Mouse (Mus musculus) stomach, embryonic 16.5 days (tissue): ENCODE measurements around the gene Gna14. TPM values are rescaled to one million over a fixed set of nuclear protein-coding genes. Genes with fewer than 3 reads are reported as not detected.

Source experiments
- ATAC-seq: fragments of 200-750 bp; cut with Nextera tagmentation; 2 replicates; pipeline ENCODE4 v1.8.0; 2017; ENCODE audit warnings: moderate number of reproducible peaks, moderate TSS enrichment; ENCODE audit not compliant: insufficient read depth, low FRiP score
- H3K27ac ChIP-seq: fragments of 300-500 bp; sonication (generic); 2 replicates; pipeline ENCODE4 v1.5.1; 2014; ENCODE audit warnings: low read length
- H3K27me3 ChIP-seq: fragments of 300-500 bp; sonication (generic); 2 replicates; pipeline ENCODE4 v1.6.1; 2014; ENCODE audit warnings: low read length, control low read depth, mixed read lengths; ENCODE audit not compliant: control insufficient read depth, insufficient read depth
- H3K36me3 ChIP-seq: fragments of 300-500 bp; sonication (generic); 2 replicates; pipeline ENCODE4 v1.6.1; 2014; ENCODE audit warnings: low read length; ENCODE audit not compliant: control insufficient read depth, insufficient read depth
- H3K4me1 ChIP-seq: fragments of 300-500 bp; sonication (generic); 2 replicates; pipeline ENCODE4 v1.6.1; 2014; ENCODE audit warnings: low read length, control low read depth, mixed read lengths; ENCODE audit not compliant: control insufficient read depth, insufficient read depth
- H3K4me2 ChIP-seq: fragments of 300-500 bp; sonication (generic); 2 replicates; pipeline ENCODE4 v1.6.1; 2014; ENCODE audit warnings: low read depth, low read length, mixed read lengths
- H3K4me3 ChIP-seq: fragments of 300-500 bp; sonication (generic); replicated peaks from 2 replicates; pipeline ENCODE4 v1.5.1; 2014; ENCODE audit warnings: mild to moderate bottlenecking, low read length
- H3K9ac ChIP-seq: fragments of 300-500 bp; sonication (generic); 2 replicates; pipeline ENCODE4 v1.6.1; 2014; ENCODE audit warnings: low read length
- H3K9me3 ChIP-seq: fragments of 300-500 bp; sonication (generic); replicated peaks from 2 replicates; pipeline ENCODE4 v1.6.1; 2016; ENCODE audit warnings: low read length, control low read depth; ENCODE audit not compliant: control insufficient read depth
- WGBS: fragments of 180-500 bp; shearing (Covaris S2); extraction: QIAGEN DNeasy Blood & Tissue Kit; methylation state at CpG from one replicate; pipeline ENCODE4 v1.1.7; 2014; 5-methylcytosine and 5-hydroxymethylcytosine counted together
- polyA plus RNA-seq: library from polyadenylated mRNA; unstranded; fragments of >200 nt; fragmentation: Nextera tagmentation; extraction: Ambion mirVana; gene quantifications from 2 replicates; pipeline ENCODE4 v1.2.1, GENCODE M21; 2015

Gna14 gene
- polyA plus RNA-seq, 1 experiment from 2014 or later: 13.7 TPM

DNA sequence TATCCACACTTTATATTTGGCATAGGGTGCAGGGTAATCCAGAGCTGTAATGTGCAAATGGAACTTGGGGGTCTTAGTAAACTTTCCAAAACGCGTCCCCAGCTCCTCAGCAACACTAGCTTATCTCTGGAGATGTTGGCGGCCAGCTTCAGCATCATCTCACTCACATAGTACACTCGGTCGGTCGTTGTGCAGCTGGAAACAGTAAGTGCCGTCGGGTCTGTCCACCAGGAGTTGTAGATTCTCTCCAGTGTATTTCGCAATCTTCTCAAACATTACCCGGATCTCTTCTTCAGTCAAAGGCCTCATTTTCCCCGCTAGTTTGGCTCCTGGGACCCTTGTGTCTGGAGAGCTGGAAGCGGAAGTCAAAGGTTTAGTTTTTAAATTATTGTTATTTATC is 55.2 kb downstream of the Gna14 start:
- Histone ChIP-seq H3K27ac (no peak overlapping the region), H3K9me3 (no peaks in the 10 kb centered on the region), H3K36me3 (no peaks in the 10 kb centered on the region), H3K4me3 (no peak overlapping the region), H3K27me3 (no peaks in the 10 kb centered on the region), H3K4me2 (no peak overlapping the region), H3K4me1 (no peaks in the 10 kb centered on the region), H3K9ac (no peak overlapping the region)
- no peak for ATAC-seq
- WGBS: 69% methylated on average over 12 of the region's 12 CpGs

DNA sequence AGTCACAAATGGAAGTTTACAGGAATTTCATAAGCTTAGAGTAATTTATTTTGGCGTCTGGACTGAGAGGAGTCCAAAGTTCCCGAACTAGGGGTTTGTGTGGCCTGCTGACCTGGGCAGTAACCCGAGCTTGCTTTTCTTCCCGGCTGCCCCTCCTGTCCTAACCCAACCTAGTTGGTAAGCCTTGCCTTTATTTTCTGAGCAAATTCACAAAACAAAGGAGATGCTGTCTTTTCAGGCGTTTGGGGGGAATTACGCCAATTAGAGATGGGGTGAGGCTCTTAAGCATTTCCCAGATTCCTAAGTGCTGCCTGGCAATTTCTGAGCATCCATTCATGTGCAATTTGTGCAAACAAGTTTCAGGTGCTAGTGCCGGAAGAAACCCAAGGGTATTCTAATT is 55.9 kb downstream of the Gna14 start:
- no peak overlapping the region for H3K4me2 ChIP-seq
- no peaks in the 10 kb centered on the region for H3K4me1 ChIP-seq
- 38% methylated on average over 7 of the region's 7 CpGs for WGBS
- H3K9me3 ChIP-seq: no peaks in the 10 kb centered on the region
- H3K4me3 ChIP-seq: no peak overlapping the region
- H3K36me3 ChIP-seq: no peaks in the 10 kb centered on the region
- no peak overlapping the region for H3K9ac ChIP-seq
- H3K27ac ChIP-seq: no peak overlapping the region
- H3K27me3 ChIP-seq: no peaks in the 10 kb centered on the region
- no peak for ATAC-seq

DNA sequence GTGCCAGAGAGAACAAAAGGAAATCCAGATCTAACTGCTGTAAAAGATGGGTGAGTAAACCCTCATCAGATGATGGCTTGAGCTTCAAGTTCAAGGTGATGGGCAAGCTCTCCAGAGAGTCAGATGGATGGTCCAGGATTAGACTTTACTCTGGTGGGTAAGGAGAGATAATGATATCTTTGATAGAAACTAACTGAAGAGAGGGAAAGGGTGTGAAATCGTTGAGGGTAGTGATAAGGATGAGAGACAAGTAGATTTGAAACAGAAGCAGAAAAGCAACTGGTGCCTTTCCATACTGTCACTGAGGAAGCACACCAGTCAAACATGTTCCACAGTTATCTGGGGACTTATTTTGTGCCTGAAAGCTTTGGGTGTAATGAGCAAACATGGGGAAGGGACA is 56.9 kb downstream of the Gna14 start:
- Histone ChIP-seq H3K4me3 (no peak overlapping the region), H3K9ac (no peak overlapping the region), H3K27me3 (no peaks in the 10 kb centered on the region), H3K4me1 (no peaks in the 10 kb centered on the region), H3K36me3 (no peaks in the 10 kb centered on the region), H3K4me2 (no peak overlapping the region), H3K27ac (no peak overlapping the region), H3K9me3 (no peaks in the 10 kb centered on the region)
- ATAC-seq: no peak
- WGBS: 82% methylated on average over 1 of the region's 1 CpGs

DNA sequence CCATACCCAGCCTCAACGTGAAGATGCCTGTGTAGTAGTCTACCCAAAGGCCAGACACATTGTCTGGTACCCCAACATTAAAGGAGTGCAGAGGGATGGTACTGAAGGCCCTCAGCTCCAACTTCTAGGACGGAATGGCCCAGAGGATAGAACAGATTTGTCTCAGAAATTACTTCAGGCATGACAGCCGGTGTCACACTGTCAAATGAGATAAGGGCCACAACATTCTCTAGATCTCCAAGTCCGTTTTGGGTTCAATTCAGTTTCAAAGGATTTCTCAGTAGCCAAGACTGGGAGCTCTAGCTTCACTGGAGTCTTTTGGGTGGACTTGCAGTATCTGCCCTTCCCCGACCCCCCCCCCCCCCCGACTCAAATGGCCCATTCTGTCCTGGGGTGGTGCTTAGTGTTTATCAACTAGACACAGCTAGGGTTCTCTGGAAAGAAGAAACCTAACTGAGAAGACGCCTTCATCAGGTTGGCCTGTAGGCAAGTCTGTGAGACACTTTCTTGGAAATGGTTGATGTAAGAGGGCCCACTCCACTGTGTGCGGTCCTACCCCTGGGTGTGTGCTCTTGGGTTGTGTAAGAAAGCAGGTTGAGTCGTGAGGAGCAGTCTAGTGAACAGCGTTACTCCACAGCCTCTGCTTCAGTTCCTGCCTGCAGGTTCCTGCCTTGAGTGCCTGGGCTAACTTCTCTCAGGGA is 59.4 kb downstream of the Gna14 start:
- H3K27me3 ChIP-seq: no peaks in the 10 kb centered on the region
- no peak for ATAC-seq
- whole genome bisulfite sequencing: 87% methylated on average over 10 of the region's 10 CpGs
- no peaks in the 10 kb centered on the region for H3K36me3 ChIP-seq
- H3K9me3 ChIP-seq: no peaks in the 10 kb centered on the region
- H3K4me1 ChIP-seq: no peaks in the 10 kb centered on the region; the same call in 1 of the 2 replicates
- H3K4me3 ChIP-seq: no peak overlapping the region
- no peak overlapping the region for H3K27ac ChIP-seq
- no peak overlapping the region for H3K4me2 ChIP-seq
- no peak overlapping the region for H3K9ac ChIP-seq

GRCm38 (mm10) chr19:16496016-16496415 is 60.5 kb downstream of the Gna14 start:
- no peak for ATAC-seq
- Histone ChIP-seq H3K36me3 (no peaks in the 10 kb centered on the region), H3K4me3 (no peak overlapping the region), H3K4me2 (no peak overlapping the region), H3K27ac (no peak overlapping the region), H3K9ac (no peak overlapping the region), H3K4me1 (peaks cover 3% of the 10 kb centered on the region; the same call in 1 of the 2 replicates), H3K9me3 (no peaks in the 10 kb centered on the region), H3K27me3 (no peaks in the 10 kb centered on the region)
- 54% methylated on average over 5 of the region's 5 CpGs for WGBS

- ATAC-seq: no peak
- Histone ChIP-seq H3K27me3 (no peaks in the 10 kb centered on the region), H3K4me1 (peaks cover 3% of the 10 kb centered on the region; the same call in 1 of the 2 replicates), H3K9me3 (no peaks in the 10 kb centered on the region), H3K4me3 (no peak overlapping the region), H3K4me2 (no peak overlapping the region), H3K27ac (peak overlapping the region; percentile 82), H3K9ac (no peak overlapping the region), H3K36me3 (no peaks in the 10 kb centered on the region)
- 41% methylated on average over 5 of the region's 5 CpGs for WGBS
Measured at GRCm38 (mm10) chr19:16502054-16502453, 66.5 kb downstream of the Gna14 start.

GRCm38 (mm10) chr19:16506711-16507364 is 71.3 kb downstream of the Gna14 start:
- Histone ChIP-seq H3K9me3 (no peaks in the 10 kb centered on the region), H3K4me2 (no peak overlapping the region), H3K36me3 (no peaks in the 10 kb centered on the region), H3K27me3 (no peaks in the 10 kb centered on the region), H3K4me1 (no peaks in the 10 kb centered on the region; the same call in 1 of the 2 replicates), H3K4me3 (no peak overlapping the region), H3K9ac (no peak overlapping the region), H3K27ac (no peak overlapping the region)
- ATAC-seq: no peak
- WGBS: 79% methylated on average over 6 of the region's 6 CpGs

DNA sequence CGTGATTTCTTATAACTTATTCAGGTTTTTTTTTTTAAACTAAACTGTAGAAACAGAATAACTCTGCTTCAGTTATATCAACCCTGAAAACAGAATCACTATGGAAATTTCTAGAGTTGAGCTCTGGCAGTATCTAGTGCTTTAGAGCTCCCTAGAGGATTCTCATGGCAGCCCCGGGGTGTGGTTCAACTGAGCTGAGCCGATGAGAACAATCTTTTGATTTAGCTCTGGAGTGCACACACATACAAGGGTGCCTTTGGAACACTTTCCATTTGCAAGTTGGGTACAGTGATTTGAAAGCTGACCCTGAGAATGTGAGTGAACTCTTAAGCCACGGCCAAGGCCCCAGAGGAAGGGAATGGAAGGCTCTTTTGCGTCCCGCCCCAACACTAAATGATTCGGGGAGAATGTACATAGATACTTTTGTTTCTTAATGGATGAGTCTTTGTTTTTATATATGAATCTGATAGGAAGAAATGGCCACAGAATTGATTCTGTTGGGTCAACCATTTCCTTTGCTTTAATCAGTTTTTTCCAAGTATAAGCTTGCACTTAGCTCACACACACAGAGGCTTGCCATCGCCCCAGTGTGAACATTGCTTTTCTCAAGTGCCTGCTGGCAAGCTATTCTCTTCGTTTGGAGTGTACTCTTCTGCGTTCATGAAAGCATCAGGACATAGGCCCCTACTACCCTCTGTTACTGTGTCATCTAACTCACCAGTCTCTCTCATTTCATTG is 75.0 kb downstream of the Gna14 start:
- 80% methylated on average over 10 of the region's 10 CpGs for WGBS
- H3K4me3 ChIP-seq: no peak overlapping the region
- H3K36me3 ChIP-seq: no peaks in the 10 kb centered on the region
- H3K4me1 ChIP-seq: no peaks in the 10 kb centered on the region; the same call in 1 of the 2 replicates
- no peak for ATAC-seq
- H3K9me3 ChIP-seq: no peaks in the 10 kb centered on the region
- no peak overlapping the region for H3K4me2 ChIP-seq
- H3K27ac ChIP-seq: no peak overlapping the region
- H3K27me3 ChIP-seq: no peaks in the 10 kb centered on the region
- H3K9ac ChIP-seq: no peak overlapping the region

GRCm38 (mm10) chr19:16511081-16511420 is 75.5 kb downstream of the Gna14 start:
- no peaks in the 10 kb centered on the region; the same call in 1 of the 2 replicates for H3K4me1 ChIP-seq
- H3K4me2 ChIP-seq: no peak overlapping the region
- H3K9ac ChIP-seq: no peak overlapping the region
- no peak overlapping the region for H3K4me3 ChIP-seq
- no peaks in the 10 kb centered on the region for H3K27me3 ChIP-seq
- peak; percentile 58; the same call in 1 of the 2 replicates for ATAC-seq
- WGBS: 42% methylated on average over 2 of the region's 2 CpGs
- H3K36me3 ChIP-seq: no peaks in the 10 kb centered on the region
- H3K27ac ChIP-seq: no peak overlapping the region
- H3K9me3 ChIP-seq: no peaks in the 10 kb centered on the region
